Mouse (Mus musculus): ENCODE measurements around the gene Triml2.

Triml2 gene

GRCm38 (mm10) chr8:43180054-43180690 lies at the start of gene Triml2:
Triml2 (plus strand) TSS chr8:43180541.
- no peak for DNase-seq (ENCODE audit: low read depth)

GRCm38 (mm10) chr8:43141386-43141785 lies 39.0 kb upstream of the Triml2 start, which contains the start of gene Triml1:
Triml1 (minus strand) TSS chr8:43141486.
- no peak for DNase-seq (ENCODE audit: low read depth)

- DNase-seq (ENCODE audit: low read depth) = no peak
Measured at GRCm38 (mm10) chr8:43149307-43149706, 31.0 kb upstream of the Triml2 start.

- DNase-seq (ENCODE audit: low read depth) = no peak
Measured at GRCm38 (mm10) chr8:43163255-43163654, 17.1 kb upstream of the Triml2 start.

GRCm38 (mm10) chr8:43164453-43164852 lies 15.9 kb upstream of the Triml2 start:
- DNase-seq (ENCODE audit: low read depth) = no peak

- DNase-seq (ENCODE audit: low read depth) = no peak
Measured at GRCm38 (mm10) chr8:43168083-43168482, 12.3 kb upstream of the Triml2 start.

- no peak for DNase-seq (ENCODE audit: low read depth)
Measured at GRCm38 (mm10) chr8:43169249-43169755, 11.0 kb upstream of the Triml2 start.

GRCm38 (mm10) chr8:43176766-43177486 lies 3.4 kb upstream of the Triml2 start:
- DNase-seq (ENCODE audit: low read depth) = no peak

GRCm38 (mm10) chr8:43178263-43178662 lies 2.1 kb upstream of the Triml2 start:
- DNase-seq (ENCODE audit: low read depth) = no peak

GRCm38 (mm10) chr8:43179189-43179588 lies 1.2 kb upstream of the Triml2 start:
- DNase-seq (ENCODE audit: low read depth) = no peak

- no peak for DNase-seq (ENCODE audit: low read depth)
Measured at GRCm38 (mm10) chr8:43182281-43182680, 1.9 kb downstream of the Triml2 start.

- DNase-seq (ENCODE audit: low read depth) = no peak
Measured at GRCm38 (mm10) chr8:43215554-43215953, 35.2 kb downstream of the Triml2 start.

- DNase-seq (ENCODE audit: low read depth) = no peak
Measured at GRCm38 (mm10) chr8:43243326-43243725, 63.0 kb downstream of the Triml2 start.
